Mouse (Mus musculus) heart, adult 18-20 months (tissue): Measurements from ENCODE around the gene Tmprss4. TPM values are rescaled to one million over a fixed set of nuclear protein-coding genes. Genes with fewer than 3 reads are reported as not detected.

ENCODE experiments used
- DNase-seq, 2 experiments: peaks; one replicate each; pipeline ENCODE4 v3.0.0; 2021 to 2022; ENCODE audit warnings: mixed read lengths in 1 of 2
- total RNA-seq, 2 experiments: library from RNA; stranded (reverse); gene quantifications; 2 replicates each; pipeline ENCODE4 v1.2.3; 2021

Tmprss4 gene
- total RNA-seq, 2 experiments from 2014 or later, result 0.13 TPM; not detected in 1

DNA sequence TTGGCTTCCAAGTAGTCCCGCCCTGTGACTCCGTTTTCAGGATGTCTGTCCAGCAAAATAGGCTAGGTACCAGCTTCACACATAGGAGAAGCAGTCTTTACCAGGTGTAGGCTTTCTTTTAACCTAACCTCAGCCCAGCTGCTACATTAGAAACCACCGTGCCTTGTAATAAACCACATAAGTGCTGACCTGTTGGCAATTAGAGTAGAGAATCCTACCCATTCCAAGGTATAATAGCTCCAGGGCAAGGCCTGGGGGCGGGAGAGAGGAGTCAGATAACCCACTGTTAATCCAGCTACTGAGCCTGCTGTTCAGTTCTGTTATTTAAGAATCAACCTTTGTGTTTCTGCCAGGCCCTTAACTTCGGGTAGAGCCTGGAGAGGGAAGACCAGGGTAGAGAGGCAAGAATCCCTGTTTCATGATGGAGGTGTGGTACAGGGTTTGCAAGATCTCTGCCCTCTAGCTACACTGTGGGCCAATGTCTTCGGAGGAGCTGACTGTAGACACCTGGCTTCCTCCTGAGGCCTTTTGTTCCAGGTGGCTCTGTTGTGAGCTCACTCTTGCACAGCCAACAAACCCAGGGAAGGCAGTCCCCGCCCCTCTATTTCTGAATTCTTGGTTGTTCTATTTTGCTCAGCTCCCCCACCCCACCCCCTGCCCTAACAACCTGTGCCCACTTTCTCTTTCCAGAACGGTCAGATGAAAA is 7.6 kb downstream of the Tmprss4 start:
- DNase-seq, result no peak

DNA sequence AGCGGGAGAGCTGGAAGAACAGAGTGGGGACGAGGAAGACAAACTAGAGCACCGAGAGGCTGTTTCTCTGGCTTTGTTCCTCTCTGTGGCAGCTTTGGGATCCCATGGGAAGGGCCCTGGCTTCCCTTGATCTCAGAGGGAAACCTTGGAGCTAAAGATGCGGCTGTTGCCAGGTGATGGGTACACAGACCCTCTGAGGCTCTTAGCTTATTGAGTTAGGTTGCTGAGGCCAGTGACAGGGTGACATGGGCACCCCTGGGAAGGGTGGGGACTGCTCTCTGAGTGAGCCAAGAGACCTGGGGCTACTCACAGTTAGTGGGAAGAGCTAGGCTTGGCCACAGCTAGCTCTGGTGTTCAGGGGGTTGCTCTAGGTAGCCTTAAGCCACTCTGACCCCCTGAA is 8.4 kb downstream of the Tmprss4 start:
- no peak for DNase-seq

DNA sequence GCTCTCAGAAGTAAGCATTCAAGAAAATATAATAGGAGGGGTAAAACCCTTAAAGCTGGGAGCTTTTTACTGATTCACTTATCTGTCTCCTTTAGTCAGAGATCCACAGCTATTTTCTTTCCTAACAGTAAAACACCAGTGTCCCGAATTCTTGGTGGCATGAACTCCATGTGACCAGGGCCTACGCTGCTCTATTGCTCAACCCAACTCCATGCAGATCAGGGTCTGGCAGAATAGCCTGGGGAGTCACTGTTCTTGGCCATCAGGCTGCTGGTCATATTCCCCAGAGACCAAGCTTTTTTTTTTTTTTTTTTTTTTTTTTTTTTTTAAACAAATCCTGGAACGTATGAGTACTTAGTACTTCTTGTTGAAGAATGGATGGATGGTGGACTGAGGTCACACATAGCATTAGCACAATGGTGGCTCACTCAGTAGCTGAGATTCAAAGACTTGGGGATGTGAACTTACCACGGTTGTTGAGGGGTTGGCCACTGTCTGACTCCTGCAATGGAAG is 14.2 kb downstream of the Tmprss4 start:
- DNase-seq, result no peak

DNA sequence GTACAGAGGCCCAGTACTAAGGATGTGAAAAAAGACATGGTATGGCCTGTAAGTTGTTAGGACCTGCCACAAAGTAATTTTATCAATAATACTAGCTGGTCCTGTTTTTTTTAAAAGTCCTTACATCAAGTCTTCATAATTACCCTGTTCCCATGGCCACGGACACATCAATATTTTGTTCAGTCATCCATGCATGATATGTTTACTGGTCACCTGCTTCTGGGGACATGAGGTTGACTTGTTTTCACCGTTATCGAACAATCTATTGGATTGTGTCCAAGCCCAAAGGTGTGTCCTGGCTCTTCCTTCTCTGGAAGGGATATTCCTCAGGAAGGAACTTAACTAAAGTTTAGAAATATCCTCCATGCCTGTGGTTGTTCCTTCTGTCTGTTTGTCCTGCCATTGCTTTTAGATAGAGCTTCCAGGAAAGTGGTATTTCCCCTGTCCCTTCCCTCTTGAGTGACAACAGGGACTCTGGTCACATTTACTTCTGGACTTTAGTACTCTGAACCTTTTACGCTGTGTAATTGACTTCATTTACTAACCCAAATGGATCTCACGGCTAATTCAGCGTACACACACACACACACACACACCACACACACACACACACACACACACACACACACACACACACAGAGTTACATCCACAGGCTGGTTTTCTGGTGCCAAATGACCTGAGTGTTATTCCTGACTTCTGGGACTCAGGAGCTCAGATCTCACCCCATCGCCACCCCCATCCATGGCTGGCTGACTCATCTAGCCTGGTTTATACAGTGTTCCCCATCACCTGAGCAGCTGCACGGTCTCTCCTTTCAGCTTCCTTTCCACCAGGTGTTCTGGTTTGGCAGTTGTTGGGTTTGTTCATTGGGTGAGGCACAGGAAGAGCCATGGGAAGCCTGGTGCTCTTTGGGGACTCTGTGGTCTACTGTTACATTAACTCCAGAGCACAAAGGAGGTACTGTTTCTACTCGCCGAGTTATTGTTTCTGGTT is 15.0 kb downstream of the Tmprss4 start:
- DNase-seq, result no peak

DNA sequence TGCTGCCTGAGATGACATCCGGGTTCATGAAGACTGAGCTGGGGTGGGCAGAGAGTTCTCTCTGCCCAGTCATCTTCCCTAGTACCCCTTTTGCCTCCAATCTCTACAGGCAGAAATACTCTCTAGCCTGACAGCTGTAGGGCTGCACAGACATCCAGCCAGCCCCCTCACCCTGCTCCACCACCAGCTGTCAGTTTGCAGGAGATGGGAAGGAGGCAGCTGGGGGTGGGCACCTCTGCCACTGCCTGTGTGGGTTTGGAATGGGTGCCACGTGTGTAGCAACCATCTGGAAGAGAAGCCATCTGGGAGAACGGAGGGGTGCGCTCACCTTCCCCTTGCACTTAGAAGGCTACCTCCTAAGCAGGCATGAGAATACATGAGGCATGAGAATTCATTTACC is 18.6 kb downstream of the Tmprss4 start:
- no peak for DNase-seq

DNA sequence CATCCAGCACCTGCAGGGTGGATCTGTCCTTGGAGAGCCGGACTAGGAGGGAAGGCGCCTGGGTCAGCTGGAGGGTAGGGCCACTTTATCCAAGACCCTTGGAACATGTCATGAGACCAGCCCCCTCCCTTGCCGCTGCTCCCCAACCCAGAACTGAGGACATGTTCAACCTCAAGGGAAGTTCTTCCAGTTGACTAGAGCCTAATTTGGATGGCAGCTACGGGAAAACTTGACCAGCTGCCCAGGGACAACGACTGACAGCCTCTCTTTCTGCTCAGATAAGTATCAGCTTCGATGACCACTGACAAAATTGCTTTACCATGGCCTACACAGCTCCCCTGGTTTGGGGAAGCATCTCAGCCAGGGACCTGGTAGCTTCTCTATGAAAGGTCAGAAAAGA is 20.6 kb downstream of the Tmprss4 start:
- DNase-seq, result no peak

DNA sequence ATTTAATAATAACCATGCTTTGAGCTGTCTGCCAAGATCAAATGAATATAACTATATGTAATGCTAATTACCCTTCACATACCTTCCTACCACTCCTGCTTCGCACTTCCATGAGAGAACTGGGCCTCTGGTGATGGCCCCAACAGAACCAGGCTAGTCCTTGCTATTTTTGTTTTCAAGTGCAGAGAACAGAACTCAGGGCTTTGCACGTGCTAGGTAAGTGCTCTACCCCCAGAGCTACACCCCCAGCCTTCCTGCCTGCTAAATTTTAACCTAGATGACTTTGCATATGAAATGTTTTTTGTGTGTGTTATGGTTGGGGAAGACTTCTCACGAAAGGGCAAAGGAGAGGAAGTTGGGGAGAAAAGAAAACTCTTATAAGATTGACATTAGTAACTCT is 21.4 kb downstream of the Tmprss4 start:
- DNase-seq, result no peak

DNA sequence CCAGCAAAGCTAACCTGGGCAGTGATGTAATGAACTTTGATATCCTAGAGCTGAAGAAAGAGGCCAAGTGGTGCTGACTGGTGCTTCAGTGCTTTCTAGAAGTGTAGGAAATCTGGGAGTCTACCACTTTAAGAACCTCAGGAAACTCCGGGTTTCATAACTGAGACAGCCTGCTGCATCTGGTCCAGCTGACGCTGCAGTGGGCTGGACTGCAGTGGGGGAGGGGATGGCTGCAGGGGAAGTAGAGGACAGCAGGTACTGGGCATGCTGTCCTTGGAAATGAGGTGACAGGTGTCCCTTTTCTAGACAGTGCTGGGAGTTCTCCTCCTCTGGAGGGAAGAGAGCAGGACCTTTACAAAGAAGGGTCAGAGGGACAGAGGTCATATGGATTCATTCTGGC is 22.1 kb downstream of the Tmprss4 start, which contains the start of gene BC049352:
Gene BC049352, plus strand, starts transcription at position 238 of the 400 bp plus-strand sequence.
- peak; percentile 10 to 49 for DNase-seq

DNA sequence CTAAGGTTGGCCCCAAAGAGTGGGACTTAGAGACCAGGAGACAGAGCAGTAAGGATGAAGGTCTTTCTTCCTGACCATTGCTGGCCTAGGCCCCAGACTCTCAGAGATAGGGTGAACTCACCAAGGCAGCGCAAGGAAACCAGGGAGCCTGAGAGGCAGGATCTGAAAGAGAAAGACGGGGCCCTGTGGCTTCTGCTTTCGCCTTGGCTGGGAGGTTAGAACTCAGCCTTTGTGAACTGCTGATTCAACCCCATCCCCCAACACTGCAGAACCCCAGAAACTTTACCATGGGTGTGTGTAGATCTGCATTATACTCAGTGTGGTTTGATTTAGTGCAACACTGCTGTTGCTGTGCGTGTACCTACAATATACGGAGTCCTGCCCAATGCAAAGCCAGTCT is 24.6 kb downstream of the Tmprss4 start:
- DNase-seq, result peak in 1 of 2 experiments; percentile 14

DNA sequence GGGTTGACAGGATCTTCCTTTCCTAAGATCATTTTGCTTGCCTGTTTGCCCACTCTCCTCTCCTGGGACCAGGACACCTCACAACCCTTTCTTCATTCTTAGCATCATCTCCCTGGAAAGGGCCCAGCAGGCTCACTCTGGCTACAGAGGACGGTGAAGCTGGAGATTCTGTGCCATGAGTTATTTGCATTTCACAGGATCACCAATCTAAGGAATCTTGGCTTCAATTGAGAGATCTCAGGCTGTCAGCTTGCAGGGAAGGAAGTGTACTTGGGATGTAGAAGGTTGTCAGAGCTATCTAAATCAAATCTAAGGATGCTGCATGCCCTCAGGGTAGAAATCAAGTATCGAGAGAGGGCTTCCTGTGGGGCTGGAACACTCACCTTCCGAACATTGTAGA is 30.4 kb downstream of the Tmprss4 start:
- DNase-seq, result no peak

DNA sequence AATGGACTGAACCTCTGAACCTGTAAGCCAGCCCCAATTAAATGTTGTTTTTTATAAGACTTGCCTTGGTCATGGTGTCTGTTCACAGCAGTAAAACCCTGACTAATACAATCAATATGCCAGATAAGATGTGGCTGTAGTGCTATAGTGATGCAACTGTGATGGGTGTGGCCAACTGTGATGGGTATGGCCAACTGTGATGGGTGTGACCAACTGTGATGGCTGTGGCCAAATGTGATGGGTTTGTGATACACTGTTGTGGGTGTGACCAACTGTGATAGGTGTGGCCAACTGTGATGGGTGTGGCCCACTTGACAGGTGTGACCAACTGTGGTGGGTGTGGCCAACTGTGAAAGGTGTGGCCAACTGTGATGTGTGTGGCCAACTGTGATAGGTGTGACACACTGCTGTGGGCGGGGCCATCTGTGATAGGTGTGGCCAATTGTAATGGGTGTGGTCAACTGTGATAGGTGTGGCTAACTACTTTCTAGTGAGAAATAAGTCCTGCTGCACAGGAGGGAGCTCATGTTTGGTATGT is 32.8 kb downstream of the Tmprss4 start:
- DNase-seq, result no peak

DNA sequence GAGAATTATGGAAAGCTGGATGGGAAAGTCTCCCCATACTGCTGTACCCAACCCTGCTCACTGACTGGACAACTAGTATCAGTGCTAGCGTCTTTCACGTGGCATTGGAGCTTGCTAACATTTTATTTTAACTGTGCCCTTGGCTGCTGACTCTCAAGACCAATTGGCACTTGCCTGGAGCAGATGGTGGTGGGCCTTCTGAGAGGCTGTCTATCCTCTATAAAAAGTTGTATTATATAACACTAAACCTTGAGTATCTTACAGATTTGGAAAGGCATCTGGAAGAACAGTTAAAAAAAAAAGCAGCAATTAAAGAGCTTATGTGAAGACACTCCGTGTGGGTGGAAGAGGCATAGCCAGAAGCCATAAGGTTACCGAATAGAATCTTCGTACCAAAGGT is 33.7 kb downstream of the Tmprss4 start:
- DNase-seq, result no peak

DNA sequence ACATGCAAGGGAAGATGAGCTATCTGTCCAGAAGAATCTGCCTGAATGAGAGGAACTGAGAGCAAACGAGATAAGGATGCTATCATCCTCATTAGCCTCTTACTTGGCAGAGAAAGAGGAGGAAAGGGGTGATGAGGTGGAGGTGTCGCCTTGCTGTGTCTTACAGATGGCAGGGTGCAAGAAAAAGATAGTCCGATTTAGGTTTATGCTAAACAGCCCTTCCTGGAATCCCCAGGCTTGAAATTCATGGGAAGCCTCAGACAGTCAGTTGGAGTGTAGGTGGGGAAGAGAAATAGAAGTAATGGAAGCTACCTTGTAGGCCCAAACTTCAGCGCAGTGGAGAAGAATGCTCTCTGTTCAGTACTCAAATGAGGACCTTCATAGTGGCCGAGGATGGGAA is 36.0 kb downstream of the Tmprss4 start:
- DNase-seq, result no peak

DNA sequence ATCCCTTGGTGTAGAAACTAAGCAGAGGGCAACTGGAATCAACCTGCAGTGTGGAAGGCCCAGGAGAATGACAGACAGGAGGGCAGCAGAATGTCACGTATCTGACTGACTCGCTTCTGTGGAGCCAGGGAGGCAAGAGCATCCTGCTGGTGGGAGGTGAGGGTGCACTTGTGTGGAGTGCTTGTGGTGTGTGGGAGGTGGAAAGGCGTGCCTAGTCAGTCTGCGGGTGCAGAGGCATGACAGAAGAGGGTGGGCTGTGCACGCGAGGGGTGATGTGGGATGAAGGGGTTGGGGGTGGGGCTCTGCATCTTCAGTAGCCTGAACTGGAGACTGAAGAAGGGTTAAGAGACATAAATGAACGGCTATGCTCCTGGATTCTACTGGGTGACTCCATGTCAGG is 50.5 kb downstream of the Tmprss4 start:
- no peak for DNase-seq

DNA sequence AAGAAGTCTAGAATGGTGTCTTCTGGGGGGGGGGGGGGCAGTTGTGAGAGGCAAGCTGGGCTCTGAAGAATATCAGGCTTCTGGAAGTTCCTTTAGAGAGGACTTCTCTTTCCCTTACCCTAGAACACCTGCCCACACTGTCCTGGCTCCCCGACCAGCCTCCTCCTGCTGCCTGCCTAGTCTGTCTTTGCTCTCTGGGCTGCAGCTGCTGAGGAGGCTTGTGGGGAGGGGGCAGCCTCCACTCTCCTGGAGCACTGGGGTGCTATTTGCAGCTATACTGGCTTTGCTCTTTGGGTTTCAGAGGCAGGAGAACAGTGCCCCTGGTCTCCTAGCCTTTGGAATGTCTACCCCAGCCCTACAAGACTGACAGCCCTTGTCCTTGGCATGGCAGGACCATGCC is 53.0 kb downstream of the Tmprss4 start:
- no peak for DNase-seq

DNA sequence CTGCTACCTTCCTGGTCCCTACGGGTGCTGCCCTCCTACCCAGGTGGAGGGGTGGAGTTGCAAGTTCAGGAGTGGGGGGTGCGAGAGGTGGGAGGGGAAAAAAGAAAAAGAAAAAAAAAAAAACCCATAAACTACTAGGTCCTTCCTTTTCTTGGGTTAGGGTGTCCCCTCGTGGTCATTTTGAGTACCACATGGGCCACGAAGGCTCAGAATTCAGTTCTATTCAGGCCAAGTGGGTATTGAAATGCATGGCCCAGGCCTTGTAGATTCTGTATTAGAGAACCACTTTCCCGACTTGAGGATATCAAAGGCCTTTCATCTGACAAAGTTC is 57.7 kb downstream of the Tmprss4 start:
- peak; percentile 43 to 88 for DNase-seq

DNA sequence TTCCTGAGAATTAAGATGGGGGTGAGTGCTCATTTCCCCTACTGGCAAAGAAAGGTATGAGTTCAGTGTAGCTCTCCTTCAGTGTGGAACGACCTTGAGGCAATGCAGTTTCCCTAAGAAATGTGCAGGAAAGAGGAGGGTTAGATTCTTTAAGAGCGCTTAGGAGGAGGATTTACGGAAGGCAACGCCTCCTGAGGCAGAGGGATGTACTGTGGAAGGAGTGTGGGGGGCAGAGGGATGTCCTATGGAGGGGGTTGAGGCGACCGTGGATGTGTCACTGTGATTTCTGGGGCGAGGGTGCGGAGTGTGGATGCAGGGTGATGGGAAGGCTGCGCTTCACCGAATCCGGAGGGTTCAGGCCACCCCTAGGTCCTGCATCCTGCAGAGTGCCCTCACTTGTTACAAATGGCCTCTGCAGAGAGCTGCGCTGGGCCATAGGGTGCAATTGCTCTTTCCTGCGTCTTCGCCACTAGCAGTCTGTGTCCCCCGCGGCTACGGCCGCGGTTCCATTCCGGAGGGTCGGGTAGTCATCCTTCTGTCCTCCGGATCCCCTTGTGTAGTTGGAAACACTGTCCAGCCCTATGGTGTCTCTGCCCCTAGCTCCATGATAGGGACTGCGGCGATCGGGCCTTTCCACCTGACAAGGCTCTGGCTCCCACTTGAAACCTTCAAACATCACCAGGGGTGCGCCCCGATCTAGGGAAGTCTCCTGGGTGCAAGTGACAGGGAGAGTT is 58.2 kb downstream of the Tmprss4 start:
- no peak for DNase-seq

DNA sequence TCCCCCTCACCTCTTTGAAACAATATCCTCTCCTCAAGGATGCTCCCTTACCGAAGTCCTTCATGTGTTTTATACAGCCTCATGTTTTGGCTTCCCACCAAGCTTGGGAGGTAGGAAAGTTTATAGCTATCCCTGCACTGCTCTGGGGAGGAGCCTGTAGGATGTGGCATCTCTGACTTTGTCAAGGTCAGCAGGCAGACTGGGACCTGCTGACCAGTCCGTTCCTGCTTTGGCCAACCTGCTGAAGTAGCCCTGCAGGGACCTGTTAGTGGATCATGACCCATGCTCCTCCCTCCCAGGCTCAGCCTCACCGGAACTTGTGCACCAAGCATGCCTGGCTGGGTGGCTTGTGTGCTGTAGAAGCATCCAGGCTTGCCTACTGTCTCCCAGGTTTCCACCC is 61.2 kb downstream of the Tmprss4 start:
- DNase-seq, result no peak

DNA sequence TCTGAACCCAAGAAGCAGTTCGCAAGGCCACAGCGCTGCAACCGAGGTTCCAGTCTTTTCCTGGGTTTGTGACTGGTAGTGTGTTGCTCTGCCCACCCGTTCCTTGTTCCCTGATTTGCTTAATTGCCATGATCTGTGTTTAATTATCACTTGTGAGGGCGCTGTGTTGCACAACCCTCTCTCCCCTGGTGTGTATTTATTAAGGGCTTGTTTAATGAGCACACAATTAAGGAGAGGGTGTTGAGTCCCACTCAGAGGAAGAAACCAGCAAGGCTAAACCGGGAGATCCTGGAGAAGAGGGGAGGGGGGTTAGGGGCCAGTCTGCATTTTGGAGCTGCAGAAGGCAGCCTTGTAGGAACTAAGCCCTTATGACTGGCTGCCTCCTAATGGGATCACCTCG is 62.9 kb downstream of the Tmprss4 start:
- DNase-seq, result no peak

DNA sequence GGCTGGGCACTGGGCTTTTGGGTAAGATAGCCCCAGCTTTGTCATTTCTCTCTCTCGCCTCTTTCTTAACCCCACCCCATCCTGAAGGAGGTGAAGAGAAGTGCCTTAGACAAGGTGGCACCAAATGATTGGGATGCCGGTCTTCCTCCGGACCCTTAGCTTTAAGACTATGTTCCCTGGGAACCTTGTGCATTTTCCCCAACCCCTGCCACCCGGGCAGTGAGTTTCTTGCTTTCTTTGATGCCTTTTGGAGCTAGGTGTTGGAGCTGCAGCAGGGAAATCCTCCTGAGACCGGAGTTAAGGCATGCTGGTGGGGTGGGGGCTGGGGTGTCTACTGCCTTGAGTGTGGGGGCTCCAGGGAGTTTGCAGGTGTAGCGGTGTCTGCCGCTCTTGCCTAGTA is 64.8 kb downstream of the Tmprss4 start:
- no peak for DNase-seq

DNA sequence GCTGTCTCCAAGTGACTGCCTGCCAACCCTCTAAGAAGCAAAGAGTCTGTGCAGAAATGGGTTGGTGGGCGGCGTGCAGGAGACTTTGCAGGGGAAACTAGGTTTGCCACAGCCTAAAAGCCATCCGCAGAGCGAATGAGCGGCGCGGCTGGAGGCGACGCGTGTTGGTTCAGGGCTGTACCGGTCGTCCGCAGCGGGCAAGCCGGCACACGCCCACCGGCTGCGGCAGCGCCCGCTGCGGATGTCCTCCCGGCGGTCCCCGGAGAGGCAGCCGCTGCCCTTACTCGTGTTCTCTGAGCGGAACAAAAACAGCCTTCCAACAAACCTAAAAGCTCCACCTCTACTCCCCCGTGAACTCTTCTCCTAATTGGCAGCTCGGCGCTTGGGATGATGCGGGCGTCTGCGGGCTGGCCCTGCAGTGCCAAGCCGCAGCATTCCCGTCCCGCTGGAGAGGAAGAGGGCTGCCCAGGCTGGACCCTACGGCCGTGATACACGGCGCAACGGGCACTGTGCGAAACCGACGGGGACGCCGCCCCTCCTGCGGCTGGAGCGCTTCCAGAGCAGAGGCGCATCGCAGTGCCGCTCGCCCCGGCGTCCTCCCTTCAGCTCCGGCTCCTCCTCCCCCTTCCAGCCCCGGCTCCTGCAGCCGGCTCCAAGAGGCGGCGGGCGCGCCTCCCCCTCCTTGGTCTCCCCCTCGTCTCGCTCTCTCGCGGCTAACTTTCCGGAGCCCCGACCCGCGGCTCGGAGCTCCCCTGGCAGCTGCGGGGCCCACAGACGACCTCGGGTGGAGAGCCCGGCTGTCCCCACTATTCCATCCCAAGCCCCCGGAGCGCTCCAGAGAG is 65.5 kb downstream of the Tmprss4 start, which contains the start of gene Scn4b:
Gene Scn4b, plus strand, starts transcription at position 205 of the 842 bp plus-strand sequence.
- peak; percentile 50 to 55 for DNase-seq
